Mouse (Mus musculus) midbrain, embryonic 14.5 days (tissue): ENCODE results near the gene Camk2d. TPM values are rescaled to one million over a fixed set of nuclear protein-coding genes. Genes with fewer than 3 reads are reported as not detected.

ENCODE experiments used
- ATAC-seq: fragments of 200-750 bp; cut with Nextera tagmentation; 2 replicates; pipeline ENCODE4 v1.8.0; 2017; ENCODE audit warnings: moderate number of reproducible peaks, moderate library complexity; ENCODE audit not compliant: low FRiP score, low TSS enrichment
- DNase-seq: peaks from one replicate; pipeline ENCODE4 v3.0.0-alpha.2; 2015
- H3K27ac ChIP-seq: fragments of 300-500 bp; sonication (generic); replicated peaks from 2 replicates; pipeline ENCODE4 v1.5.1; 2014; ENCODE audit warnings: mild to moderate bottlenecking, low read depth, low read length, moderate library complexity
- H3K27me3 ChIP-seq: fragments of 300-500 bp; sonication (generic); 2 replicates; pipeline ENCODE4 v1.6.1; 2014; ENCODE audit warnings: low read length, control low read depth, mixed read lengths; ENCODE audit not compliant: control insufficient read depth, insufficient read depth
- H3K36me3 ChIP-seq: fragments of 300-500 bp; sonication (generic); 2 replicates; pipeline ENCODE4 v1.6.1; 2014; ENCODE audit warnings: low read length, control low read depth; ENCODE audit not compliant: control insufficient read depth, insufficient read depth
- H3K4me1 ChIP-seq: fragments of 300-500 bp; sonication (generic); 2 replicates; pipeline ENCODE4 v1.6.1; 2014; ENCODE audit warnings: mild to moderate bottlenecking, antibody characterized with exemption, low read length, control low read depth; ENCODE audit not compliant: control insufficient read depth, insufficient read depth
- H3K4me2 ChIP-seq: fragments of 300-500 bp; sonication (generic); 2 replicates; pipeline ENCODE4 v1.6.1; 2014; ENCODE audit warnings: mild to moderate bottlenecking, low read length, moderate library complexity
- H3K4me3 ChIP-seq: fragments of 300-500 bp; sonication (generic); replicated peaks from 2 replicates; pipeline ENCODE4 v1.5.1; 2014; ENCODE audit warnings: low read depth, low read length
- H3K9ac ChIP-seq: fragments of 300-500 bp; sonication (generic); replicated peaks from 2 replicates; pipeline ENCODE4 v1.6.1; 2014; ENCODE audit warnings: mild to moderate bottlenecking, low read length, moderate library complexity
- H3K9me3 ChIP-seq: fragments of 300-500 bp; sonication (generic); 2 replicates; pipeline ENCODE4 v1.6.1; 2016; ENCODE audit warnings: low read length, control low read depth, mixed read lengths; ENCODE audit not compliant: control insufficient read depth
- WGBS: fragments of 180-500 bp; shearing (Covaris S2); extraction: QIAGEN DNeasy Blood & Tissue Kit; methylation state at CpG from one replicate; pipeline ENCODE4 v1.1.7; 2014; 5-methylcytosine and 5-hydroxymethylcytosine counted together
- polyA plus RNA-seq: library from polyadenylated mRNA; unstranded; fragments of >200 nt; fragmentation: Nextera tagmentation; extraction: Ambion mirVana; gene quantifications from 2 replicates; pipeline ENCODE4 v1.2.1, GENCODE M21; 2014

The Camk2d gene
- polyA plus RNA-seq, 1 experiment from 2014 or later: 51.5 TPM

GRCm38 (mm10) chr3:126860442-126860841 lies 264.3 kb downstream of the Camk2d start:
- Histone ChIP-seq H3K9ac (no peak overlapping the region), H3K4me1 (no peaks in the 10 kb centered on the region), H3K4me2 (no peak overlapping the region), H3K36me3 (no peaks in the 10 kb centered on the region), H3K27me3 (no peaks in the 10 kb centered on the region), H3K9me3 (no peaks in the 10 kb centered on the region), H3K27ac (no peak overlapping the region), H3K4me3 (no peak overlapping the region)
- DNase-seq (no peak), ATAC-seq (no peak)

GRCm38 (mm10) chr3:126869561-126869960 lies 273.5 kb downstream of the Camk2d start:
- WGBS: 83% methylated on average over 3 of the region's 3 CpGs
- Histone ChIP-seq H3K36me3 (no peaks in the 10 kb centered on the region), H3K9ac (no peak overlapping the region), H3K4me2 (no peak overlapping the region), H3K4me1 (no peaks in the 10 kb centered on the region), H3K27ac (no peak overlapping the region), H3K9me3 (no peaks in the 10 kb centered on the region), H3K4me3 (no peak overlapping the region), H3K27me3 (no peaks in the 10 kb centered on the region)
- no peak for ATAC-seq
- peak; percentile 14 for DNase-seq

- Histone ChIP-seq H3K9me3 (no peaks in the 10 kb centered on the region), H3K9ac (no peak overlapping the region), H3K27me3 (no peaks in the 10 kb centered on the region), H3K4me1 (no peaks in the 10 kb centered on the region), H3K27ac (no peak overlapping the region), H3K36me3 (no peaks in the 10 kb centered on the region), H3K4me2 (no peak overlapping the region), H3K4me3 (no peak overlapping the region)
- ATAC-seq (no peak), DNase-seq (no peak)
- 94% methylated on average over 1 of the region's 1 CpGs for WGBS
These were observed 274.6 kb downstream of the Camk2d start for GRCm38 (mm10) chr3:126870688-126871087.

- Histone ChIP-seq H3K4me1 (no peaks in the 10 kb centered on the region), H3K4me2 (no peak overlapping the region), H3K4me3 (no peak overlapping the region), H3K27me3 (no peaks in the 10 kb centered on the region), H3K9me3 (no peaks in the 10 kb centered on the region), H3K9ac (no peak overlapping the region), H3K27ac (no peak overlapping the region), H3K36me3 (no peaks in the 10 kb centered on the region)
- ATAC-seq: no peak
- DNase-seq: no peak
- 72% methylated on average over 1 of the region's 1 CpGs for WGBS
These were observed 282.1 kb downstream of the Camk2d start for GRCm38 (mm10) chr3:126878233-126878632.

GRCm38 (mm10) chr3:126886090-126886489 lies 290.0 kb downstream of the Camk2d start:
- H3K36me3 ChIP-seq: no peaks in the 10 kb centered on the region
- no peaks in the 10 kb centered on the region for H3K9me3 ChIP-seq
- H3K27ac ChIP-seq: no peak overlapping the region
- no peak for DNase-seq
- no peak overlapping the region for H3K9ac ChIP-seq
- H3K4me1 ChIP-seq: no peaks in the 10 kb centered on the region
- no peak overlapping the region for H3K4me3 ChIP-seq
- no peaks in the 10 kb centered on the region for H3K27me3 ChIP-seq
- H3K4me2 ChIP-seq: no peak overlapping the region
- WGBS: 85% methylated on average over 4 of the region's 4 CpGs
- no peak for ATAC-seq

GRCm38 (mm10) chr3:126886644-126887043 lies 290.5 kb downstream of the Camk2d start:
- Histone ChIP-seq H3K27me3 (no peaks in the 10 kb centered on the region), H3K4me1 (no peaks in the 10 kb centered on the region), H3K4me3 (no peak overlapping the region), H3K9ac (no peak overlapping the region), H3K9me3 (no peaks in the 10 kb centered on the region), H3K36me3 (no peaks in the 10 kb centered on the region), H3K27ac (no peak overlapping the region), H3K4me2 (no peak overlapping the region)
- no peak for ATAC-seq
- DNase-seq: no peak
- WGBS: 84% methylated on average over 4 of the region's 4 CpGs

Other genes starting within 250 kb of the Camk2d start
- gene Arsj, start 232.6 kb upstream of the Camk2d start, polyA plus RNA-seq: 0.16 and 0.37 TPM in 2 replicates